Mouse (Mus musculus): ENCODE data around the gene Sccpdh. TPM values are rescaled to one million over a fixed set of nuclear protein-coding genes. Genes with fewer than 3 reads are reported as not detected.

Gene Sccpdh
- polyA plus RNA-seq, 2 experiments: 47.6 to 79.6 TPM

DNA sequence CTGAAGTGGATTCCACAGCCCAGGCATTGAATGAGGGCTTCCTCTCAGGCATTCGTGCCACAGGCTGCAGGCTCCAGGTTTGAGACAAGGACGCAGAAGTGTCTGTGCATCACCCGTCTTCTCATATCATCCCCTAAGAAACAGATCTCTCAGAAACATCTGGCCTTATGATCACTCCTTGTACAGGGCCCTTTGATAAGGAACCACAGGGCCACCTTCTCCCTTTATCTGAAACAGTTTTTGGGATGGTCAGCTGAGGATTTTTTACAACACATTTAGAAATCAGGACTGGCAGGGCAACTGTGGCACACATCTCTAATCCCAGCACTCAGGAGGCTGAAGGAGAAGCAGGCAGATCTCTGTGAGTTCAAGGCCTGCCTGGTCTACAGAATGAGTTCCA, 18.7 kb upstream of the Sccpdh start:
- Histone ChIP-seq H3K27ac (replicated peaks; ENCODE audit: low read depth, low read length) (no peak overlapping the region), H3K27me3 (ENCODE audit: control insufficient read depth, insufficient read depth, low read length) (no peaks in the 10 kb centered on the region), H3K9ac (ENCODE audit: low read depth, low read length, severe bottlenecking) (no peak overlapping the region), H3K4me2 (replicated peaks; ENCODE audit: low read depth, low read length, severe bottlenecking) (no peak overlapping the region), H3K36me3 (ENCODE audit: control insufficient read depth, insufficient read depth, low read length) (no peaks in the 10 kb centered on the region), H3K4me3 (replicated peaks; ENCODE audit: low read length) (no peak overlapping the region), H3K9me3 (ENCODE audit: control insufficient read depth, low read length) (no peaks in the 10 kb centered on the region), H3K4me1 (ENCODE audit: control insufficient read depth, insufficient read depth, low read length) (no peaks in the 10 kb centered on the region)
- DNase-seq (ENCODE audit: low spot score) (no peak), ATAC-seq (ENCODE audit: low FRiP score, low read depth) (no peak)
- TF ChIP-seq POLR2A (IDR thresholded peaks at IDR 0.05; ENCODE audit: borderline replicate concordance, extremely low read depth, insufficient read depth, insufficient read length): no peak
- WGBS: 83% methylated on average over 3 of the region's 3 CpGs

GRCm38 (mm10) chr1:179650284-179650683, 17.7 kb upstream of the Sccpdh start:
- Histone ChIP-seq H3K4me2 (replicated peaks; ENCODE audit: low read depth, low read length, severe bottlenecking) (no peak overlapping the region), H3K27me3 (ENCODE audit: control insufficient read depth, insufficient read depth, low read length) (no peaks in the 10 kb centered on the region), H3K9ac (ENCODE audit: low read depth, low read length, severe bottlenecking) (no peak overlapping the region), H3K36me3 (ENCODE audit: control insufficient read depth, insufficient read depth, low read length) (no peaks in the 10 kb centered on the region), H3K27ac (replicated peaks; ENCODE audit: low read depth, low read length) (no peak overlapping the region), H3K4me3 (replicated peaks; ENCODE audit: low read length) (no peak overlapping the region), H3K9me3 (ENCODE audit: control insufficient read depth, low read length) (no peaks in the 10 kb centered on the region), H3K4me1 (ENCODE audit: control insufficient read depth, insufficient read depth, low read length) (no peaks in the 10 kb centered on the region)
- ATAC-seq (ENCODE audit: low FRiP score, low read depth) (no peak), DNase-seq (ENCODE audit: low spot score) (no peak)
- WGBS: 67% methylated on average over 4 of the region's 4 CpGs
- no peak for TF ChIP-seq POLR2A (IDR thresholded peaks at IDR 0.05; ENCODE audit: borderline replicate concordance, extremely low read depth, insufficient read depth, insufficient read length)

DNA sequence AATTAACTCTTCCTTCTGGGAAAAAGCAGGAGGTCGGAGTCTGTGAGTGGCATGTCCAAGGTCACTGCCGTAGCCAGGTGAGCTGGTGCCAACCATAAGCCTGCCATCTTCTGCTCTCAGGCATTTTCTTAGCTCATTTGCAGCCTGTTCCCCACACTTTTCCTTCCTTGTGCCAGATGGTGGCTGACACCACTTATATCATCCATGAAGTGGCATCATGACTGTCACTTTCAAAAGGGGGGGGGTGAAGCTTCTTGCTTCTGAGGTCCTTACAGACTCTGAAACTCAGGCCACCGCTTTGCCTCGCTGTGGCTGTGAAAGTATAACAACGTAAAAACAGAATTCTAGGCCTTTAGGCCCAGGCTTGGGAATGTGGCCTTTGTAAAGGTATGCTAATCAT, 16.8 kb upstream of the Sccpdh start:
- no peak overlapping the region for H3K9ac ChIP-seq (ENCODE audit: low read depth, low read length, severe bottlenecking)
- H3K9me3 ChIP-seq (ENCODE audit: control insufficient read depth, low read length): no peaks in the 10 kb centered on the region
- ATAC-seq (ENCODE audit: low FRiP score, low read depth): no peak
- no peaks in the 10 kb centered on the region for H3K4me1 ChIP-seq (ENCODE audit: control insufficient read depth, insufficient read depth, low read length)
- TF ChIP-seq POLR2A (IDR thresholded peaks at IDR 0.05; ENCODE audit: borderline replicate concordance, extremely low read depth, insufficient read depth, insufficient read length): no peak
- no peaks in the 10 kb centered on the region for H3K27me3 ChIP-seq (ENCODE audit: control insufficient read depth, insufficient read depth, low read length)
- no peaks in the 10 kb centered on the region for H3K36me3 ChIP-seq (ENCODE audit: control insufficient read depth, insufficient read depth, low read length)
- H3K4me2 ChIP-seq (replicated peaks; ENCODE audit: low read depth, low read length, severe bottlenecking): no peak overlapping the region
- H3K27ac ChIP-seq (replicated peaks; ENCODE audit: low read depth, low read length): no peak overlapping the region
- no peak overlapping the region for H3K4me3 ChIP-seq (replicated peaks; ENCODE audit: low read length)
- 85% methylated on average over 5 of the region's 5 CpGs for WGBS
- DNase-seq (ENCODE audit: low spot score): no peak

DNA sequence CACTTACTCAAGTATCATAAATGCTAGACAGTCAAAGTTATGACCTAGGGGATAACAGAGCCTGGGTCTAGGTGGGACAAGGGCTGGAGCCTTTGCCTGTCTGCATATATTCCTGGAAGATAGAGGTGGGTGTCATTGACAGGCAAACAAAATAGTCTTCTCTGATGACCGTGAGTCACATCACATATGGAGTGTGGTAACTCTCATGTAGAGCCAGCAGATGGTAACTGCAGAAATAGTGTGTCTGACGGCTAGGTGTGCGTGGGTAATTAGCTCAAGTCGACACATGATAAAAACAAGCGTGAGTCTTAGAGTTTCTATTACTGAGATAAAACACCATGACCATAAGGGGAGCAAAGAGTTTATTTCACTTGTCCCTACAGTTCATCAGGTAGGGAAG, 4.9 kb upstream of the Sccpdh start:
- no peaks in the 10 kb centered on the region; the same call in 1 of the 2 replicates for H3K4me1 ChIP-seq (ENCODE audit: control insufficient read depth, insufficient read depth, low read length)
- 88% methylated on average over 5 of the region's 5 CpGs for WGBS
- DNase-seq (ENCODE audit: low spot score): no peak
- no peak for ATAC-seq (ENCODE audit: low FRiP score, low read depth)
- no peaks in the 10 kb centered on the region for H3K36me3 ChIP-seq (ENCODE audit: control insufficient read depth, insufficient read depth, low read length)
- TF ChIP-seq POLR2A (IDR thresholded peaks at IDR 0.05; ENCODE audit: borderline replicate concordance, extremely low read depth, insufficient read depth, insufficient read length): no peak
- no peak overlapping the region for H3K4me2 ChIP-seq (replicated peaks; ENCODE audit: low read depth, low read length, severe bottlenecking)
- H3K9me3 ChIP-seq (ENCODE audit: control insufficient read depth, low read length): no peaks in the 10 kb centered on the region
- H3K27ac ChIP-seq (replicated peaks; ENCODE audit: low read depth, low read length): no peak overlapping the region
- no peak overlapping the region for H3K9ac ChIP-seq (ENCODE audit: low read depth, low read length, severe bottlenecking)
- H3K4me3 ChIP-seq (replicated peaks; ENCODE audit: low read length): no peak overlapping the region
- H3K27me3 ChIP-seq (ENCODE audit: control insufficient read depth, insufficient read depth, low read length): no peaks in the 10 kb centered on the region

DNA sequence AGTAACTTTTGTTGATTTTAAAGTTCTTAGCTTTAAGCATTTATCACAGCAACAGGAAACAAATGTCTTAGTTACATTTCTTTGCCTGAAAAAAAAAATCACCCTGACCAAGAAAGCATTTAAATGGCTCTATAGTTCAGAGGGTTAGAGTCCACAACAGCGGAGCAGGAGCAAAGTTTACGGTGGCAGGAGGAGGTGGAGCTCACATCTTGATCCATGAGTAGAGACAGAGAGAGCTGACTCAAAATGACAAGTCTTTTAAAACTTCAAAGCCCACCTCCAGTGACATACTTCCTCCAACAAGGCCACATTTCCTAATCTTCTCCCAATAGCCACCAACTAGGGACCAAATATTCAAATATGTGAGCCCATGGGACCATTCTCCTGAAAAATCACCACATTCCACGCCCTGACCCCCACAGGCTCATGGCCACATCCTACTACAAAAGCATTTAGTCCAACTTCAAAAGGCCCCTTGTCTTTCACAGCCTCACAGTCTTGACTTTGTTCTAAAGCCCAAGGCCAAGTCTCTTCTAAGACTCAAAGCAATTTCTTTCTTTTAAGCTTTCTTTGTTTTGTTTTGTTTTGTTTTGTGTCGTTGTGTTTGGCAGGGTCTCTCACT, 3.6 kb upstream of the Sccpdh start:
- no peak overlapping the region for H3K4me3 ChIP-seq (replicated peaks; ENCODE audit: low read length)
- H3K4me2 ChIP-seq (replicated peaks; ENCODE audit: low read depth, low read length, severe bottlenecking): no peak overlapping the region
- H3K4me1 ChIP-seq (ENCODE audit: control insufficient read depth, insufficient read depth, low read length): peaks cover 5% of the 10 kb centered on the region
- H3K27ac ChIP-seq (replicated peaks; ENCODE audit: low read depth, low read length): no peak overlapping the region
- ATAC-seq (ENCODE audit: low FRiP score, low read depth): no peak
- no peaks in the 10 kb centered on the region for H3K9me3 ChIP-seq (ENCODE audit: control insufficient read depth, low read length)
- no peak overlapping the region for H3K9ac ChIP-seq (ENCODE audit: low read depth, low read length, severe bottlenecking)
- TF ChIP-seq POLR2A (IDR thresholded peaks at IDR 0.05; ENCODE audit: borderline replicate concordance, extremely low read depth, insufficient read depth, insufficient read length): no peak
- no peaks in the 10 kb centered on the region for H3K27me3 ChIP-seq (ENCODE audit: control insufficient read depth, insufficient read depth, low read length)
- no peak for DNase-seq (ENCODE audit: low spot score)
- no peaks in the 10 kb centered on the region for H3K36me3 ChIP-seq (ENCODE audit: control insufficient read depth, insufficient read depth, low read length)
- 77% methylated on average over 4 of the region's 4 CpGs for WGBS

All from limb, embryonic 14.5 days (tissue).